Mouse (Mus musculus): ENCODE measurements around the gene Prdx5. TPM values are rescaled to one million over a fixed set of nuclear protein-coding genes. Genes with fewer than 3 reads are reported as not detected.

The Prdx5 gene
- polyA plus RNA-seq, 1 experiment from 2014 or later: 217 TPM

- peak overlapping the region; percentile 42 for H3K9ac ChIP-seq
- H3K27me3 ChIP-seq (replicated peaks): no peaks in the 10 kb centered on the region
- no peak for ATAC-seq (ENCODE audit: extremely low read depth, insufficient number of reproducible peaks, low FRiP score, low TSS enrichment)
- peak overlapping the region; percentile 42 for H3K4me3 ChIP-seq
- H3K9me3 ChIP-seq: no peaks in the 10 kb centered on the region
- 8% methylated on average over 5 of the region's 5 CpGs for WGBS
- H3K36me3 ChIP-seq: no peaks in the 10 kb centered on the region
- H3K4me1 ChIP-seq: 0 out of 2 replicates have a peak, but pooled peaks cover 6% of the 10 kb centered on the region
- H3K4me2 ChIP-seq: peak overlapping the region; percentile 65
- H3K27ac ChIP-seq (replicated peaks): peak overlapping the region; percentile 59
Observed at GRCm38 (mm10) chr19:6869355-6869754, 40.6 kb downstream of the Prdx5 start.

DNA sequence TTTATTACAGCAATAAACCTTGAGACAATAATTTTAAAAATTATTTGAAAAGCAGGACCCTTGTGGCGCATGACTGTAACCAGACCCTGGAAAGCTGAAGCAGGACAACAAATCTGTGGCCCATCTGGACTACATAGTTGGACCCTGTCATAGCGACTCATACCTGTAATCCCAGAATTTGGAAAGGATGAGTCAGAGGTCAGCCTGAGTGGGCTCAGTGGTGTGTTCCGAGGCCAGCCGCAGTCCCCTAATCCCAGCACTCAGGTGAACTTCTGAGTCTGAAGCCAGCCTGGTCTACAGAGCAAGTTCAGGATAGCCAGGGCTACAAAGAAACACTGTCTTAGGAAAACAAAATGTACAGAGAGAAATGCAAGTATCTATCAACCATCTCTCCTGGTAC, 48.5 kb downstream of the Prdx5 start:
- H3K27ac ChIP-seq (replicated peaks): no peak overlapping the region
- no peaks in the 10 kb centered on the region for H3K27me3 ChIP-seq (replicated peaks)
- H3K4me1 ChIP-seq: no peaks in the 10 kb centered on the region
- WGBS: 85% methylated on average over 4 of the region's 4 CpGs
- H3K9me3 ChIP-seq: no peaks in the 10 kb centered on the region
- ATAC-seq (ENCODE audit: extremely low read depth, insufficient number of reproducible peaks, low FRiP score, low TSS enrichment): no peak
- no peak overlapping the region for H3K9ac ChIP-seq
- no peak overlapping the region for H3K4me2 ChIP-seq
- no peaks in the 10 kb centered on the region for H3K36me3 ChIP-seq
- H3K4me3 ChIP-seq: no peak overlapping the region

GRCm38 (mm10) chr19:6860706-6861105, 49.2 kb downstream of the Prdx5 start:
- peaks cover 5% of the 10 kb centered on the region for H3K27me3 ChIP-seq (replicated peaks)
- H3K4me2 ChIP-seq: no peak overlapping the region
- ATAC-seq (ENCODE audit: extremely low read depth, insufficient number of reproducible peaks, low FRiP score, low TSS enrichment): no peak
- H3K27ac ChIP-seq (replicated peaks): no peak overlapping the region
- WGBS: 69% methylated on average over 6 of the region's 6 CpGs
- no peaks in the 10 kb centered on the region for H3K36me3 ChIP-seq
- no peaks in the 10 kb centered on the region for H3K9me3 ChIP-seq
- no peak overlapping the region for H3K4me3 ChIP-seq
- H3K9ac ChIP-seq: no peak overlapping the region
- H3K4me1 ChIP-seq: peaks cover 6% of the 10 kb centered on the region

GRCm38 (mm10) chr19:6859971-6860370, 49.9 kb downstream of the Prdx5 start:
- ATAC-seq (ENCODE audit: extremely low read depth, insufficient number of reproducible peaks, low FRiP score, low TSS enrichment): no peak
- WGBS: 75% methylated on average over 3 of the region's 3 CpGs
- H3K27me3 ChIP-seq (replicated peaks): peaks cover 12% of the 10 kb centered on the region
- H3K36me3 ChIP-seq: no peaks in the 10 kb centered on the region
- H3K9ac ChIP-seq: no peak overlapping the region
- no peaks in the 10 kb centered on the region for H3K9me3 ChIP-seq
- no peak overlapping the region for H3K4me3 ChIP-seq
- H3K4me1 ChIP-seq: peaks cover 13% of the 10 kb centered on the region
- no peak overlapping the region for H3K4me2 ChIP-seq
- no peak overlapping the region for H3K27ac ChIP-seq (replicated peaks)

DNA sequence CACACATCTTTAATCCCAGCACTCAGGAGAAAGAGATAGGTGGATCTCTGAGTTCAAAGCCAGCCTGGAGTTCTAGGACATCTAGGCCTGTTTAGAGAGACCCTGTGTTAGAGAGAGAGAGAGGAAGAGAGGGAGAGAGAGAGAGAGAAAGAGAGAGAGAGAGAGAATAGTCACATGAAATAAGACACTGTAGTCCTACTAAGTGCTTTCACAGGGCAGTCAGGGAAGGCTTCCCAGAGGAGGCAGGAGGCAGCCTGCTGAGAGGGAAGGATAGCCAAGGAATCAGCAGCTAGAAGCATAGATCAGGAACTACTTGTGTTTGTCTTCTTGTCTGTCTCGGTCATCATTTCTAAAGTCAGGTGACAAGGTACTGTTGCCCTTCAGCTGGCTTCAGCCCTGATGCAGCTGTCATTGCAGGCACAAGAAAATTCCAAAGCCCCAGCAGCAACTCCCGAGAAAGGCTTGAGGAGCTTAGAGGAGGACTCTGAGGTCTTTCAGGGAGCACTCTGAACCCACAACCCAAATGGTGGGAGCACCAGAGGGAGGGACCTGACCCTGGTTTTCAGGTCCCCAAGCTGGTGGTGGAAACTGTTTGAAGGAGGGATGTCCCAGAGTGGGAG, 50.8 kb downstream of the Prdx5 start:
- 65% methylated on average over 2 of the region's 2 CpGs for WGBS
- no peaks in the 10 kb centered on the region for H3K36me3 ChIP-seq
- no peaks in the 10 kb centered on the region for H3K9me3 ChIP-seq
- no peak overlapping the region for H3K4me3 ChIP-seq
- H3K4me2 ChIP-seq: no peak overlapping the region
- no peak overlapping the region for H3K9ac ChIP-seq
- H3K27ac ChIP-seq (replicated peaks): no peak overlapping the region
- peaks cover 20% of the 10 kb centered on the region for H3K27me3 ChIP-seq (replicated peaks)
- ATAC-seq (ENCODE audit: extremely low read depth, insufficient number of reproducible peaks, low FRiP score, low TSS enrichment): no peak
- H3K4me1 ChIP-seq: peaks cover 15% of the 10 kb centered on the region

GRCm38 (mm10) chr19:6858031-6858430, 51.9 kb downstream of the Prdx5 start, which contains the start of gene Ccdc88b:
Gene Ccdc88b (minus strand): TSS chr19:6858211.
- ATAC-seq (ENCODE audit: extremely low read depth, insufficient number of reproducible peaks, low FRiP score, low TSS enrichment): no peak
- H3K4me3 ChIP-seq: no peak within 1 kb of the TSS
- no peaks in the 10 kb centered on the region for H3K9me3 ChIP-seq
- H3K4me1 ChIP-seq: peaks cover 15% of the 10 kb centered on the region
- H3K9ac ChIP-seq: no peak within 1 kb of the TSS
- no peak within 1 kb of the TSS for H3K27ac ChIP-seq (replicated peaks)
- peaks cover 31% of the 10 kb centered on the region for H3K27me3 ChIP-seq (replicated peaks)
- 61% methylated on average over 7 of the region's 7 CpGs for WGBS
- H3K36me3 ChIP-seq: no peaks in the 10 kb centered on the region
- no peak within 1 kb of the TSS for H3K4me2 ChIP-seq

GRCm38 (mm10) chr19:6857391-6858005, 52.4 kb downstream of the Prdx5 start:
- no peak overlapping the region for H3K4me2 ChIP-seq
- ATAC-seq (ENCODE audit: extremely low read depth, insufficient number of reproducible peaks, low FRiP score, low TSS enrichment): no peak

DNA sequence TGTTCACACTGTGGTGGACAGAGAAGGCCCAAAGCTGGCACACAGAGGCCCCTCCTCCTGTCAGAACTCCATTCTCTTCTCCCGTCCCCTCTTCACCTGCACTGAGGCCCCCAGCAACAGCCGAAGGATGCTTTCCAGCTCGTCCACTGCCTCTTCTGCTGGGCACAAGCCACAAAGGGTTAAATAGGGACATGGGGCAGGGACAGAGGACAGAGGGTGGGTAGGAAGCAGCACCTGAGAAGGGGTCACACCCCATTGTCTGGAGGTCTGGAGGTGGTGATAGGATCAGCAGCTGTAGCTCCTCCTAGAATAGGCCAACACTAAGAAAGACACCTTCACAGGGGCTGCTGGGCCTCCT, 52.9 kb downstream of the Prdx5 start:
- H3K27me3 ChIP-seq (replicated peaks): peaks cover 40% of the 10 kb centered on the region
- peaks cover 15% of the 10 kb centered on the region for H3K4me1 ChIP-seq
- no peaks in the 10 kb centered on the region for H3K36me3 ChIP-seq
- no peak overlapping the region for H3K27ac ChIP-seq (replicated peaks)
- WGBS: 55% methylated on average over 3 of the region's 3 CpGs
- no peaks in the 10 kb centered on the region for H3K9me3 ChIP-seq
- no peak for ATAC-seq (ENCODE audit: extremely low read depth, insufficient number of reproducible peaks, low FRiP score, low TSS enrichment)
- no peak overlapping the region for H3K9ac ChIP-seq
- H3K4me3 ChIP-seq: no peak overlapping the region
- H3K4me2 ChIP-seq: no peak overlapping the region

More at GRCm38 (mm10) chr19:6857391-6858005, 52.4 kb downstream of the Prdx5 start:
- H3K9ac ChIP-seq: no peak overlapping the region
- no peak overlapping the region for H3K4me3 ChIP-seq
- peaks cover 15% of the 10 kb centered on the region for H3K4me1 ChIP-seq
- WGBS: 66% methylated on average over 9 of the region's 9 CpGs
- no peaks in the 10 kb centered on the region for H3K36me3 ChIP-seq
- H3K27ac ChIP-seq (replicated peaks): no peak overlapping the region
- no peaks in the 10 kb centered on the region for H3K9me3 ChIP-seq
- H3K27me3 ChIP-seq (replicated peaks): peaks cover 35% of the 10 kb centered on the region

Small RNA genes lying within 50 kb of the gene (microRNA-seq; reads per million reads assigned to microRNA genes)
- 1.8 reads per million for gene Mir6990

Other genes starting within 250 kb of the Prdx5 start
- 14.1 and 15.4 TPM in 2 replicates for gene Rps6ka4, start 69.5 kb downstream of the Prdx5 start, polyA plus RNA-seq (2015; fragmentation: Nextera tagmentation; extraction: Ambion mirVana)
- 0.39 and 1.3 TPM in 2 replicates for gene Ccdc88b, start 51.9 kb downstream of the Prdx5 start, polyA plus RNA-seq (2015; fragmentation: Nextera tagmentation; extraction: Ambion mirVana)
- gene Trmt112, start 408 bp downstream of the Prdx5 start, polyA plus RNA-seq (2015; fragmentation: Nextera tagmentation; extraction: Ambion mirVana): 79.1 and 93.8 TPM in 2 replicates
- 30.4 and 33.0 TPM in 2 replicates for gene Esrra, start 11.7 kb upstream of the Prdx5 start, polyA plus RNA-seq (2015; fragmentation: Nextera tagmentation; extraction: Ambion mirVana)
- 1.7 and 3.6 TPM in 2 replicates for gene Catsperz, start 15.3 kb upstream of the Prdx5 start, polyA plus RNA-seq (2015; fragmentation: Nextera tagmentation; extraction: Ambion mirVana)
- 0.18 and 0.44 TPM in 2 replicates for gene Kcnk4, start 24.4 kb upstream of the Prdx5 start, polyA plus RNA-seq (2015; fragmentation: Nextera tagmentation; extraction: Ambion mirVana)
- gene Bad, start 31.8 kb upstream of the Prdx5 start, polyA plus RNA-seq (2015; fragmentation: Nextera tagmentation; extraction: Ambion mirVana): 56.9 and 59.8 TPM in 2 replicates
- 18.6 and 19.6 TPM in 2 replicates for gene Gpr137, start 32.4 kb upstream of the Prdx5 start, polyA plus RNA-seq (2015; fragmentation: Nextera tagmentation; extraction: Ambion mirVana)
- 82.3 and 117 TPM in 2 replicates for gene Ppp1r14b, start 64.9 kb upstream of the Prdx5 start, polyA plus RNA-seq (2015; fragmentation: Nextera tagmentation; extraction: Ambion mirVana)
- gene Plcb3, start 66.4 kb upstream of the Prdx5 start, polyA plus RNA-seq (2015; fragmentation: Nextera tagmentation; extraction: Ambion mirVana): 18.1 and 18.6 TPM in 2 replicates
- gene Fkbp2, start 70.4 kb upstream of the Prdx5 start, polyA plus RNA-seq (2015; fragmentation: Nextera tagmentation; extraction: Ambion mirVana): 80.9 and 98.7 TPM in 2 replicates
- 125 and 133 TPM in 2 replicates for gene Vegfb, start 77.5 kb upstream of the Prdx5 start, polyA plus RNA-seq (2015; fragmentation: Nextera tagmentation; extraction: Ambion mirVana)
- gene Dnajc4, start 82.5 kb upstream of the Prdx5 start, polyA plus RNA-seq (2015; fragmentation: Nextera tagmentation; extraction: Ambion mirVana): 33.2 and 35.6 TPM in 2 replicates
- gene Nudt22, start 86.0 kb upstream of the Prdx5 start, polyA plus RNA-seq (2015; fragmentation: Nextera tagmentation; extraction: Ambion mirVana): 23.3 and 26.8 TPM in 2 replicates
- 15.8 and 16.6 TPM in 2 replicates for gene Trpt1, start 86.0 kb upstream of the Prdx5 start, polyA plus RNA-seq (2015; fragmentation: Nextera tagmentation; extraction: Ambion mirVana)
- gene Fermt3, start 109.4 kb upstream of the Prdx5 start, polyA plus RNA-seq (2015; fragmentation: Nextera tagmentation; extraction: Ambion mirVana): 7.6 and 8.1 TPM in 2 replicates
- gene Stip1, start 129.9 kb upstream of the Prdx5 start, polyA plus RNA-seq (2015; fragmentation: Nextera tagmentation; extraction: Ambion mirVana): 207 and 228 TPM in 2 replicates
- 32.0 and 32.9 TPM in 2 replicates for gene Macrod1, start 146.7 kb upstream of the Prdx5 start, polyA plus RNA-seq (2015; fragmentation: Nextera tagmentation; extraction: Ambion mirVana)
- gene Flrt1, start 195.6 kb upstream of the Prdx5 start, polyA plus RNA-seq (2015; fragmentation: Nextera tagmentation; extraction: Ambion mirVana): 1.1 and 1.4 TPM in 2 replicates